Mouse (Mus musculus) naive thymus-derived CD4-positive, alpha-beta T cell, adult 5 months (primary cell): Measurements from ENCODE around the gene Gsg1l. TPM values are rescaled to one million over a fixed set of nuclear protein-coding genes. Genes with fewer than 3 reads are reported as not detected.

Experiments
- polyA plus RNA-seq: library from polyadenylated mRNA; unstranded; fragments of 100-300 nt; shearing (Covaris generic); gene quantifications from one replicate; pipeline ENCODE4 v1.2.1, GENCODE M21; 2017

Gsg1l gene
- not detected for polyA plus RNA-seq

GRCm38 (mm10) chr7:126082286-126082741 lies at the start of gene Gsg1l:
Gene Gsg1l, minus strand, starts transcription at chr7:126082411.

Other genes starting within 250 kb of the Gsg1l start
- gene Xpo6, start 118.1 kb upstream of the Gsg1l start, polyA plus RNA-seq: 219 TPM
- gene Sbk1, start 190.2 kb upstream of the Gsg1l start, polyA plus RNA-seq: 31.3 TPM